Mouse (Mus musculus) limb, embryonic 14.5 days (tissue): ENCODE results near the gene Aldh1a3. TPM values are rescaled to one million over a fixed set of nuclear protein-coding genes. Genes with fewer than 3 reads are reported as not detected.
A peak's percentile ranks its signal among the peaks of the same experiment; 100 is the strongest.

Experiments used
- ATAC-seq: fragments of 200-750 bp; cut with Nextera tagmentation; 2 replicates; pipeline ENCODE4 v1.8.0; 2017; ENCODE audit warnings: low read depth, moderate number of reproducible peaks, moderate TSS enrichment; ENCODE audit not compliant: low FRiP score
- DNase-seq: peaks from one replicate; pipeline ENCODE4 v3.0.0-alpha.2; 2015; ENCODE audit warnings: low spot score
- H3K27ac ChIP-seq: fragments of 300-500 bp; sonication (generic); replicated peaks from 2 replicates; pipeline ENCODE4 v1.5.1; 2014; ENCODE audit warnings: low read depth, mild to moderate bottlenecking, low read length, moderate library complexity, mixed read lengths
- H3K27me3 ChIP-seq: fragments of 300-500 bp; sonication (generic); 2 replicates; pipeline ENCODE4 v1.6.1; 2014; ENCODE audit warnings: low read length, mixed read lengths; ENCODE audit not compliant: control insufficient read depth, insufficient read depth
- H3K36me3 ChIP-seq: fragments of 300-500 bp; sonication (generic); 2 replicates; pipeline ENCODE4 v1.6.1; 2014; ENCODE audit warnings: mild to moderate bottlenecking, low read length, moderate library complexity, mixed read lengths; ENCODE audit not compliant: control insufficient read depth, insufficient read depth
- H3K4me1 ChIP-seq: fragments of 300-500 bp; sonication (generic); 2 replicates; pipeline ENCODE4 v1.6.1; 2014; ENCODE audit warnings: antibody characterized with exemption, low read length, mixed read lengths; ENCODE audit not compliant: control insufficient read depth, insufficient read depth
- H3K4me2 ChIP-seq: fragments of 300-500 bp; sonication (generic); replicated peaks from 2 replicates; pipeline ENCODE4 v1.6.1; 2014; ENCODE audit warnings: low read depth, mild to moderate bottlenecking, low read length, moderate library complexity; ENCODE audit not compliant: severe bottlenecking
- H3K4me3 ChIP-seq: fragments of 300-500 bp; sonication (generic); replicated peaks from 2 replicates; pipeline ENCODE4 v1.5.1; 2014; ENCODE audit warnings: low read length
- H3K9ac ChIP-seq: fragments of 300-500 bp; sonication (generic); 2 replicates; pipeline ENCODE4 v1.6.1; 2014; ENCODE audit warnings: mild to moderate bottlenecking, low read depth, low read length, moderate library complexity; ENCODE audit not compliant: severe bottlenecking
- H3K9me3 ChIP-seq: fragments of 300-500 bp; sonication (generic); 2 replicates; pipeline ENCODE4 v1.6.1; 2016; ENCODE audit warnings: low read length; ENCODE audit not compliant: control insufficient read depth
- POLR2A ChIP-seq: fragments of 200-500 bp; IDR thresholded peaks from 2 replicates; pipeline ENCODE4 v1.8.0; 2012; ENCODE audit warnings: inconsistent platforms, mild to moderate bottlenecking, moderate library complexity, borderline replicate concordance; ENCODE audit not compliant: insufficient read depth, insufficient read length; ENCODE audit errors: extremely low read depth
- WGBS: fragments of 180-500 bp; shearing (Covaris S2); extraction: QIAGEN DNeasy Blood & Tissue Kit; methylation state at CpG from one replicate; pipeline ENCODE4 v1.1.7; 2014; 5-methylcytosine and 5-hydroxymethylcytosine counted together
- polyA plus RNA-seq, 2 experiments: library from polyadenylated mRNA; depleted of rRNA in 1 of 2; stranded (reverse) in 1 of 2; unstranded in 1 of 2; fragments of >200 nt; fragmentation: Nextera tagmentation in 1 of 2; extraction: Ambion mirVana in 1 of 2; gene quantifications; 2 replicates each; pipeline versions ENCODE4 v1.2.1 to v1.2.3; 2012 to 2014

The Aldh1a3 gene
- polyA plus RNA-seq, 2 experiments: 8.1 to 10.2 TPM

- 75% methylated on average over 1 of the region's 1 CpGs for WGBS
These were observed 35.8 kb upstream of the Aldh1a3 start for GRCm38 (mm10) chr7:66463081-66463480.

GRCm38 (mm10) chr7:66451622-66452295 is 24.4 kb upstream of the Aldh1a3 start:
- Histone ChIP-seq H3K4me1 (peaks cover 20% of the 10 kb centered on the region), H3K27ac (no peak overlapping the region), H3K4me2 (no peak overlapping the region), H3K9ac (no peak overlapping the region), H3K4me3 (no peak overlapping the region), H3K9me3 (no peaks in the 10 kb centered on the region), H3K27me3 (no peaks in the 10 kb centered on the region), H3K36me3 (no peaks in the 10 kb centered on the region)
- TF ChIP-seq POLR2A: no peak
- ATAC-seq (no peak), DNase-seq (no peak)
- WGBS: 53% methylated on average over 12 of the region's 12 CpGs

More at GRCm38 (mm10) chr7:66463081-66463480, 35.8 kb upstream of the Aldh1a3 start:
- DNase-seq (no peak), ATAC-seq (no peak)
- no peaks in the 10 kb centered on the region for H3K27me3 ChIP-seq
- H3K9ac ChIP-seq: no peak overlapping the region
- no peaks in the 10 kb centered on the region for H3K9me3 ChIP-seq
- H3K36me3 ChIP-seq: no peaks in the 10 kb centered on the region
- H3K4me1 ChIP-seq: no peaks in the 10 kb centered on the region
- no peak for TF ChIP-seq POLR2A
- H3K27ac ChIP-seq: no peak overlapping the region
- H3K4me3 ChIP-seq: no peak overlapping the region
- no peak overlapping the region for H3K4me2 ChIP-seq

- no peaks in the 10 kb centered on the region for H3K9me3 ChIP-seq
- peak overlapping the region; percentile 50 for H3K4me2 ChIP-seq
- no peak for TF ChIP-seq POLR2A
- DNase-seq (peak; percentile 66), ATAC-seq (peak; percentile 54)
- H3K27ac ChIP-seq: no peak overlapping the region
- 4% methylated on average over 15 of the region's 16 CpGs for WGBS
- no peaks in the 10 kb centered on the region for H3K36me3 ChIP-seq
- no peaks in the 10 kb centered on the region for H3K27me3 ChIP-seq
- peak overlapping the region; percentile 23 for H3K4me3 ChIP-seq
- H3K4me1 ChIP-seq: peaks cover 21% of the 10 kb centered on the region
- peak overlapping the region; percentile 14; the same call in 1 of the 2 replicates for H3K9ac ChIP-seq
These were observed 22.8 kb upstream of the Aldh1a3 start for GRCm38 (mm10) chr7:66449971-66450752.

DNA sequence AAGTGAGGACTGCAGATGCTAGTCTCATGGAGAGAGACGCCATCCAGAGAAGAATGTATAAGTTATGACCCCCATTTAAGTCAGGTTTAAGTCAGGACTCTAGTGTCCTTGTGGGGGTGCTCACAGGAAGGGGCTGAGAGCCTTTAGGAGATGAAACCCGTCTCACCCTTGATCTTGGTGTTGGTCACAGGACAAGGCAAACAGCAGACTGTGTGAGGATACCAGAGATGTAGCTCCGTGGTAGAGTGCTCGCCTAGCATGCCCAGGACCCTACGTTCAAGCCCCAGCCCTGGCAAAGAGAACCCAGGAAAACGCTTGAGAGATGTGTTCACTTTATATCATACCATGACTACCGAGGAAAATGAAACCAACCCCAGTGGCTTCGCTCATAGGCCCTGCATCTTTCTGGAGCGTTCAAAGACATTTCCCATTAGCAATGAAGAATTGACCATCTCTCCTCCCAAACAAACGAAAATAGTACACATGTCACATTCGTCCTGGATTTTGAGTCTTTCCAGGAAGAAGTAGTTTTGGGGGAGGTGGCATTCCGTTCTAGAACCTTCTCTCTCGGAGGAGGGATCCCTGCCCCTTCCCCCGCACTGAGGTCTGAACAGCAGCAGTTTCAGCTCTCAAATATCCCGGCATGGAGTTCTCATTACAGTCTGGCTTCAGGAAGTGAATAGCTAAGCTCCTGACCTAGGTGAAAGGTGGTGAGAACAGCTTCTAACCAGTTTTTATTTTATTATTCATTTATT is 21.6 kb upstream of the Aldh1a3 start:
- no peak overlapping the region for H3K27ac ChIP-seq
- peaks cover 20% of the 10 kb centered on the region for H3K4me1 ChIP-seq
- no peak for DNase-seq
- WGBS: 67% methylated on average over 15 of the region's 15 CpGs
- H3K36me3 ChIP-seq: no peaks in the 10 kb centered on the region
- no peaks in the 10 kb centered on the region for H3K9me3 ChIP-seq
- ATAC-seq: no peak
- no peak overlapping the region for H3K4me2 ChIP-seq
- no peak for TF ChIP-seq POLR2A
- no peak overlapping the region for H3K9ac ChIP-seq
- H3K4me3 ChIP-seq: no peak overlapping the region
- no peaks in the 10 kb centered on the region for H3K27me3 ChIP-seq

DNA sequence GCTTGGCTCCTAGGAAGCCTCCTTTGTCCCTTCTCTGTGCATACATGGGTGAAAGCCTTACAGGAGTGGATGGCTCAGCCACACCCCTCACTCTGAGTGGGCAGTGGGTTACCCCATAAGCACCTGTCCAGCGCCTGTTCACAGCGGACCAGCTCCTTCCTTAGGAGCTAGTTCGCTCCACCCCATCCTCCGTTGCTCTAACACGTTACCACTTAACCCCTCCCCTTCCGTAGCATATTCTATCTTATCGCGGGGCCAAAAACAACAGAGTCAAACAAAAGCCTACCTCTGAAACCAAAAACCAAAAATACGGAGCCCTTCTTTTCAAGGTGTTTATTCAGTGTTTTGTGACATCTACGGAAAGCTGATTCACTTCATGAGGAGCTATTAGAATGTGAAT is 21.0 kb upstream of the Aldh1a3 start:
- no peak for TF ChIP-seq POLR2A
- Histone ChIP-seq H3K9me3 (no peaks in the 10 kb centered on the region), H3K27me3 (no peaks in the 10 kb centered on the region), H3K36me3 (no peaks in the 10 kb centered on the region), H3K4me2 (no peak overlapping the region), H3K9ac (no peak overlapping the region), H3K4me3 (no peak overlapping the region), H3K27ac (no peak overlapping the region), H3K4me1 (peaks cover 23% of the 10 kb centered on the region)
- no peak for ATAC-seq
- 51% methylated on average over 10 of the region's 10 CpGs for WGBS
- no peak for DNase-seq
